Mouse (Mus musculus): ENCODE results near the gene Panx1. TPM values are rescaled to one million over a fixed set of nuclear protein-coding genes. Genes with fewer than 3 reads are reported as not detected.

Gene Panx1
- total RNA-seq (2022) = 10 to 100 TPM in 2 of 4 experiments, 1 to 10 TPM in 2; 6.7 to 11.5 (median 9.9) TPM

DNA sequence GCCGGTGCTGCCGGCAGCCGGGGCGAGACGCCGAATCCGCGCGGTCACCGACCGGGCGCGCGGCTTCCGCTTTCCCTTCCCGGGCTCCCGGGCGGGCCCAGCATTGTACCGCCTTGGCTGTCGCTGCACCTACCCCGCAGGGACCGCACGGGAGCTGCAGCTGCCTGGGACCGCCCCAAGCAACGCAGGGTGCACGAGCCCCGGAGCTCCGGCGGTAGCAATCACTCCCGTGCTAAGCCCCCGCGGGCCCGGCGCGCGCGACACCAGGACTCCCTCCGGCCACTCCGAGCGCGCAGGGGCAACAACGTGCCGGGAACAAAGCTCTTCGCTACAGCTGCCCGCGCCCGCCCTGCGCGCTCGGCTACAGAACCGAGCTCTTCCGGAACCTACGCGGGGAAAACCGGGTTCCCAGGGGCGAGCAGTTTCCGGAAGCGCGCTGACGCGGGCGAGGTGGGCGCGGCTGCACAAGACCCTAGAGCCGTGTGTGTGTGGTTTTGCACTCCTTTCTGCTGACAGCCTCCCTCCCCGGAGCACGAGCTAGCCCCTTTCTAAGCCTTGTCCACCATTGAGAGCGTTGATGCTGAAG lies at the start of gene Panx1:
TSS of gene Panx1 (minus strand) at position 395 of the 586 bp plus-strand sequence.
- peak; percentile 20 for DNase-seq

DNA sequence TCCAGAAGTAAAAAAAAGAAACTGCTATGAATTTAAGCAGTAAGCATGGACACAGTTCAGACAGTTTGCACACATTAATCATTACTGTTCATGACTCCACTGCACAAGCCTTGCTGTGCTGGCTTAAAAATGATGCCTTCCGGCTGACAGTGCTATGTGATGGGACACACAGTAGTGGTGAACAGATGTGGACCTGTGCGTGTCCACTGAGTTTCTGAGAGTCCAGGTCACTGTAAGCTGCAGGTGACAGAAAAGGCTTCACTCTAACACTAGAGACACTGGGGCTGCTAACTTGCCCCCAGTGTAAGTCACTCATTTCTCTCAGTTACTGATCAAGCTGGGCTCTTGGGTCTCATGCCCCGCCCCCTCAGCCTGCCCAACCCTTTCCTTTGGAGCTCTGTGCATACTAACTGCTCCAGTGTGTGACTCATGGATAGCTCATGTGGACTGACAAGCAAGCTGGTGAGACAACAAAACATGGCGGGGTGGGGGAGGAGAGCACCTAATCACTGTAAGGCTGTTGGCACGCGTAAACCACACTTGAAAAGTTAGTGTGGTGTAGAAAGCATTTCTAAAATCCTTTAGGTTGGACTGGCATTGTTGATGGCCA lies 23.5 kb upstream of the Panx1 start:
- no peak for DNase-seq

DNA sequence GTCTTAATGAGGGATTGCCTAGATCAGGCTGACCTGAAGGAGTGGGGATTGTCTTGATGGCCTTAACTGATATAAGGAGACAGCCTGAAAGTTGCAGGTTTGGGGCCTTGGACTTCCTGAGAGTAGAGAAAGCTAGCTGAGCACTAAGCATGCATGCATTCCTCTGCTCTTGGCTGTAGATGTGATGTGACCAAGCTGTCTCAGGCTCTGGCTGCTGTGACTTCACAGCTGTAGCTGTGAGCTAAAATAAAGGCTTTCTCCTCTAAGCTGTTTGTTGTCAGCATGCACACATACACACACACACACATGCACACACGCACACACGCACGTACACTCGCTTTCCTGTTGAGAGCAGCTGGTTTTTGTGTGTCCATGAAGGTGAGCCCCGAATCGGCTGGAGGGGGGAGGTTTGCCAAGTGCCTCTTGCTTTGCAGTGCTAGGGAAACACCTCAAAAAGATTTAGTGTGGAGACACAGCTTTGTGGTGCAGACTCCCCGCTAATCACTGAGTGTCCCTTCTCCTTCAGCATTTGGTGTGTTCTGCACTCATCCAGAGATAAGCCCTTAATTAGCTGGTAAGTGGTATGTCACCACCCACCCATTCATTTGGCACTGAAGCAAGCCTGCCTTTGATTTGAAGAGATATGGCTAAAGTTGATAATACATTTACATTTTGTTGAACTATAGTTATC lies 22.9 kb upstream of the Panx1 start:
- DNase-seq = no peak

DNA sequence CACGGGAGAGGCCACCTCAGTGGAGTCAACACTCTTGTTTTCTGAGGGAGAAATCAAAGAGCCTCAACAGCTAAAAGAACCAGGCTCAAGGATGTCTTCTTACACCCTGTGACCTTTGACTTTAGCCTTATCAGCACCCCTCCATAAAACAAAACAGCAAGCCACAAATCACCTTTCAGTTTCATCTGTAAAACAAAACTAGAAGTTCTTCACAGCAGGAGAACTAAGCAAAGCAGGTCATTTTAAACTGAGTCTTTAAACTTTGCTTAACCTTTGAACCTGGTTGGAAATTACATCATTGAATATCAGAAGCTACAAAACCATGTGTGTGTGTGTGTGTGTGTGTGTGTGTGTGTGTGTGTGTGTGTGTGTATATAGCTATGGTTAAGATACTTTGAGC lies 18.9 kb upstream of the Panx1 start:
- no peak for DNase-seq

DNA sequence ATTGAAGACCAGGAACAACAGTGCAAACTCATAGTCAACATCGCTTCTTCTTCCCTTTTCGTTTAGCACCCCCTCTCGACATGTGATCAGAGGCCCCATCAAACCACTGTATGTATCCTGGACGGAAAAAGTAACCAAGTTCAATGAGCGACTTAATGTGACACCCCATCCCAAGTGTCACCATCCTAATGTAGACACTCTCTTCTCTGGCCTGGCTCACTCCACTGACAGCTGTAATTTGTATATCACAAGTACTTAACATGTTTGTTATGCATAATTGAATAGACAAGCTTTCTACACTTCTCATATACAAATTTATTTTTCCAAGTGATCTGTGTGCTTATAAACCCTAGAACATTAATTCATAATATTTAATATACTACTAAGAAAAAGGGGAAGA lies 15.6 kb upstream of the Panx1 start:
- no peak for DNase-seq

DNA sequence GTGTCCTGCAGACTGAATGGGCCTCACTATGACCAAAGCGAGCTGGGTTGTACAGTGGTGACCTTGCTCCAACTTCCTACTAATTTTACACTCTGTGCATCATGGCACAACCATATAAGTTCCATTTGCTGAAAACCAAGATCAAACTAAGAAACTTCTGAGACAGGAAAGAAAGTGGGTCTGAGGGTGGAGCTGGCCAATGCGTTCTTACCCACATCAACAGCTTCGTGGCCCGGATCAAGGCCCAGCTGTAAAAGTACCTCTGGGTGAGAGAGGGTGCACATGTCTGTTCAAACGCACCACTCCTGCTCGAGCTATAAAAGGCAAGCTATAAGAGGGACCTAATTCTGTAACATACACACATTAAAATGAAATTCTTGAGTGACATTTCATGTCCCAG lies 14.7 kb upstream of the Panx1 start:
- DNase-seq = no peak

DNA sequence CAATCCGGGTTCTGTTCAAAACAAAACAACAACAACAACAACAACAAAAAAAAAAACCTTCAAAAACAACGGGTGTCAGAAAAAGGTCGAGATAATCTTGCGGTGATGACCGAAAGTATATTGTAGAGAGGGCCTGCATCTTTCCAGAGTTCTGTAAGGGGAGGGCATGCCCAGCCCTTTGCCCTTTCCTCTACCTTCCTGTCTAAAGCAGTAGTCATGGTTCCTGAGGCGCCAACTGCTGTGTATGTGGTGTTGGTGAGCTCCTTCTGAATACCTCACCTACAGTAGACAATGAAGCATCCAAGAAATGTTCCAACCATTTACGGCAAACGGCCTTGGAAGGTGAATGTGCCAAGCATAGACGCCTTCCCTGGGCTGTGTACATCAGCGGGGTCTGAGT lies 462 bp upstream of the Panx1 start:
- no peak for DNase-seq

DNA sequence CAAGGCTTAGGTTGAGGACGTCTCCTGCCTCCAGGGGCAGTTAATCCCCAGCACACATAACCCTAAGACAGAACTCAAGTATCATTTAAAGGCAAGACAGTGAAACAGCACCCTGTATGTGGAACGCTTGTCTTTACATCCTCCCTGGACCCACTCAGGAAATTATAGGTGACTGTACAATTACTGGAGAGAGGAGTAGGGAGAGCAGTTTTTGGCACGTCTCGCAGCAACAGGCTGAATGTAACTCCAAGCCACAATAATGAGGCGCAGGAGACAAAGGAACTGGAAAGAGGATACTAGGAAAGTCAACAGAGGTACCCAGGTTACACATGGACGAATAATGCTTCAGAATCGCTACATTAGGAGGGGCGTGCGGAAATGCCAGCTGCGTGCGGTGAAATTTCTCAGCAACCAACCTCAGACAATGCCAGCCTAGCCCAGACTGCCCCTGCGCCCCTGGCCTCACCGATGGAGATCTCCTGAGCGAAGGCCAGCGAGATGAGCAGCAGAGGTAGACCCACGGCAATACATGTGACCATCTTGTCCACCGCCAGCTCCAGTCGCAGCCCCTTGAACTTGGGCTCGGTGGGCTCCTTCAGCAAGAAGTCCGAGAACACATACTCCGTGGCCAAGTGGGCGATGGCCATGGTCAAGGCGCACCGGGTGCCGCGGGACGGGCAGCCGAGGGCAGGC lies 741 bp downstream of the Panx1 start:
- DNase-seq = no peak

DNA sequence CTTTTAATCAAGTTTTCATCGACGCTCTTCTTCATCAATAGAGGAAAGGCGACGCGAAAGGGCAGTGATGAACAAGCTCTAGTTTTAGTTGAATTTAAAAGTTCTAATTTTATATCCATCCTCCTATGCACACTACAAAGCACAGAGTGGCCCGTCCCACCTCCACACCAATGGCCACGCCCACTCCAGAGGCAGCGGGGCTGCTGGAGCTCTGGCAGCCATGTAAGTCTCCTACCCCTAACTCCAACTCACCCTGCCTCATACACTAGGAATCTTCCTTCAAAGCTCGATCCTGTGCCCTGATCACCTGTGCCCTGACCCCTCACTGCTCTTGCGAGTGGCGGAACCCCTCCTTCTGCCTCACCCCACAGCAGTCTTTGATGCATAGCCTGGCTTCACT lies 3.7 kb downstream of the Panx1 start:
- DNase-seq = no peak

DNA sequence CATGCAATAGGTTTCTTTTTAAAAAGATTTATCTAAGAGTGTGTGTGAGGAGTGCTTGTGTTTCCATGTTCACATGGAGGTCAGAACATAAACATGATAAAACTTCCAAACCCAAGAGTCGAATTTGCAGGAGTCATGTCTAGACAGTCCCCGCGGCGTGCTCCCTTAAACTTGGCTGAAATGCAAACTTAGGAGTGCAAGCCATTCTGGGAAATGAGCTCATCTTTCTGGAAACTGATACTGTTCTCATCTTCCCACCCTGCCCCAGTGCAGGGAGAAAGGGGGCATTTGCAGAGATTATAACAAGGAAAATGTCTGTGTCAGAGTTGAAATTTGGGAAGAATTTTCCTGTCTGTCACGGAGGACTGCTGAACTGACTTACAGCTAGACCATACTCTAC lies 5.4 kb downstream of the Panx1 start:
- no peak for DNase-seq

DNA sequence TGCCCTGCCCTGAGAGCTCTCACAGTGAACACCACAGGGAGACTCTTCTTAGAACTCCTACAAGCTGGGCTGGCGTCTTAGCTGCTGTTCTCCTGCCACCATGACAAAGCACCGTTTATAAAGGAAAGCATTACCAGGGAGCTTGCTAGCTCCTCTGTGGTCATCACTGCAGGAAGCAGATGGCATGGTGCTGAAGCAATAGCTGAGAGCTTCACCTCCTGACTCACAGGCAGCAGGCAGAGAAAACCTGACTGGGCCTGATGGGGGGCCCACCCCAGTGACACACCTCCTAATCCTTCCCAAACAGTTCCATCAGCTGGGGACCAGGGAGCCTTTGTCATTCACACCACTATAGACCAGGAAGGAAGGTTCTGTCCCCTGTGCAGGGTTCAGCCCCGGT lies 7.6 kb downstream of the Panx1 start:
- no peak for DNase-seq

DNA sequence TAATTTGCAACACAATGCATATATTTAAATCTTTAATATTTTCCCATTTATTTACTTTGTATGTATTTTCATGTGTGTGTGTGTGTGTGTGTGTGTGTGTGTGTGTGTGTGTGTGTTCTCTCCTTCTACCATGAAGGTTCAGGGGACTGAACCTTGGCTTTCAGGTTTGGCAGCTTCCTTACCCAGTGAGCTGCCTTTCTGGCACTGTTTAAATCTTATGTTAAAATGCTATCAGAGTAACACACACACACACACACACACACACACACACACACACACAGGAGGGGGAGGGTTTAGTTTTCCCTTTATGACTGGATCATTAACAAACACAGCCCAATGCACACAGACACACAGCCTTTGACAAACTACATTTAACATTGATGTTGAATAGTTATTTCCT lies 8.0 kb downstream of the Panx1 start:
- DNase-seq = no peak

DNA sequence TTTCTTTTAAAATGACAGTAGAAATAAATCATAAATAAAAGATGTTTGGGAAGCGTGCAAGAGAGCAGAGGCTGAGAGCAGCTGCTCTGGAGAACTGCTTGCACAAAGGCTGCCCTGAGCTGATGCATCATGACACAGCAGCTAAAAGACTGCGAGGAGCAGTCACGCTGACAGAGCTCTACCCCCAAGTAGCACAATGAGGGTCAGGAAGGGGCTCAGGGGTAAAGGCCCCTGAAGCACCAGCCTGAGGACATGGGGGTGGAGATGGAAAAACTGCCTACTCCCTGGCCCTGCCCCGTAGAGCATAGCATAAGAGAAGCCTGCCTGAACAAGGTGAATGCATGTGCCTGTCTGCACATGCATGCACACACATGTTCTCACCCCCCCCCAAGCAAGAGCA lies 8.5 kb downstream of the Panx1 start:
- DNase-seq = no peak

DNA sequence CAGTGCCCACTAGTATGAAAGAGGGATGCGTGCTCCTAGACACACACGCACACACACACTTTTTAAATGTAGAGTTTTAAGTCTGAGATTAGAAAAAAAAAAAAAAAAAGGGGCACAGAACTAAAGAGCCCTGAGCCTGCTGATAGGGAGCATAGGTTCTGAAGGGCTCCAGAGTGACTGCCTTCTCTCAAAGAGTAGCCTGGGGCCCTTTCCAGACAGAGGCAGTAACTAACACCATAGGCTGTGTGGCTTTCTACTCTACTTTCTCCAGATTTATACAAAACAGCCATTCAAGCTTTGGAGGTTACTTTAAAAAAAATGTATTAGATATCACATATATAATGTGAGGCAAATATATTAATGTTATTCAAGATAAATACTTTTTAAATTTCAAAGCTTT lies 8.9 kb downstream of the Panx1 start:
- DNase-seq = no peak

DNA sequence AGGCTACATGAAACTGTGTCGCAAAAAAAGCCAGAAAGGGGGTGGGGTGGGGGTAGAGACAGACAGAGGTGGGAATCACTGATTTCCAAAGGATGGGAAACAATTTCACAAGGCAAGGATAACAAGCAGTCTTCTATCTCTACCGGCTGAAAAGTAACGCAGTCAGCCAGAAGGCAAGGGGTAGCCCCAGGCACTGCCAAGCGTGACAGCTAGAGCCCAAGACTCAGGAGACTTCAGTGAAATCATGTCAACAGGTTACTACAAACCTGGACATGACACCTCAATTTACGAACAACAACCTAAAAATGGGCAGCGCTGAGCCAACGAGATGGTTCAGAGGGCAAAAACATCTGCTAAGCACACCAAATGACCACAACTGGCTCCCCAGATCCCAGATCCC lies 9.3 kb downstream of the Panx1 start:
- DNase-seq = no peak

DNA sequence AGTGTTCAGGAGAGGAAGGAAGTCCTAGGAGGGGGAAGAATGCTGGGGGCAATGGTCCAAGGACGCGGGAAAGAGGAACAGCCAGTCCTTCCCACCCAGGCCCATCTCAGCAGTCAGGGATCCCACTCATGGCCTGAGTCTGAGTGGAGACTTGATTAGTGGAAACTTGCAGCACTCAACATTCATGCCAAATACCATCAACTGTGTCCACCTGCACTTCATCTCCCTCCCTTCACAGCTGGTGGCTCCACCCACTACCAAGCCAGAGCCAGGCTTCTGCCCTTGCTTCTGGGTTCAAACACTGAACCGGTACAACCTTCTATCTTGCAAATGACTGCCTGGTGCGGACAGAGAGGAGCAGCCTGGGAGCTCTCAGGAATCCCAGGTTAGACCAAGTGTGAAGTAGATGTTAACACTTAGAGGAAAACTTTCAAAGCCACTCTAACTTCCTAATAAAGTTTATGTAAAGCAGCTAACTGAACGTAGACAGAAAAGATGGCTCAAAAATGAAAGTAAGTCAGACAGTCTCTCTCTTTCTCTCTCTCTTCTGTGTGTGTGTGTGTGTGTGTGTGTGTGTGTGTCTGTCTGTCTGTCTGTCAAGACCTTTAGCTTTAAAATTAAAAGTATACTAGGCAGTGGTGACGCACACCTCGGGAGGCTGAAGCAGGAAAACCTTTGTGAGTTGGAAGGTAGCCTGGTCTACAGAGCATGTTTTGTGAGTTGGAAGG lies 10.6 kb downstream of the Panx1 start:
- no peak for DNase-seq

DNA sequence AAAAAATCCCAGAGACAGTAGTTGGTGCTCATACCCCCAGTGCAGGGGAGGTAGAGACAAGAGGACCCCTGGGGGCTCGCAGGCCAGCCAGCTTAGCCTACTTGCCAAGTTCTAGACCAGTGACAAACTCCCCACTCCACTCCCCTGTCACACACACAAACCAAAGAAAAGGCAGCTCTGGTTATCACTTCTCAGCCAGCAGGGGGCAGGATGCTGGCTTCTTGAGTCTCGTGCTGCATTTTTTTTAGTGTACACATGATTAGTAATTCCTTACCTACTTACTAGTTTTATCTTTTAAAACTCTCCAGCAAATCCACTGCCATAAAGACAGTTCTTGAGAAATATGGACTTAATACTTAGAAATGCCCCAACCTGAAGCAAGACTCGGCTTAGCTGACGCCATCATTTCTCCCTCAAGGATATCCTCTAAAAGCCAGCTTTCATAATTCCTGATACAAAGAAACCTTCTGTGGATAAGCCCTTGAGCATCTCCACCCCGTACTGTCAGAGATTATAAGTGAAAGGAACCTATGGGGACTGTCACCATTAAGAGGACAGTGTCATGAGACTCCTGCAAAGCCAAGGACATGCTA lies 11.6 kb downstream of the Panx1 start:
- DNase-seq = no peak

DNA sequence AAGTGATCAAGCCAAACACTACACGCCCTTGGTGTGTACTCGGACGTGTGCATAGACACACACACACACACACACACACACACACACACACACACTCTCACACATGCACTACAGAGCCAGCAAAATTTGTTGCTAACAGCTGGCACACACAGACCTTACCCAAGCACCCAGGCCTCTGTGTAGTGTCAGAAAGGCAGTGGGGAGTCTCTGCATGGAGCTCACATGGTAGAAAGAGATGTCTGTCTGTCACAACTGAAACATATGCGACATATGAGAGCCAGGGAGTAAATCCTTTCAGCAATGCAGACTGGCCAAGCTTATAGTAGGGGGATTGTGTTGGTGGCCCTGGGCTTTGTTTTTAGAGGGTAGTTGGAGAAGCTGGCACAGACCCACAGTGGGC lies 12.5 kb downstream of the Panx1 start:
- no peak for DNase-seq

DNA sequence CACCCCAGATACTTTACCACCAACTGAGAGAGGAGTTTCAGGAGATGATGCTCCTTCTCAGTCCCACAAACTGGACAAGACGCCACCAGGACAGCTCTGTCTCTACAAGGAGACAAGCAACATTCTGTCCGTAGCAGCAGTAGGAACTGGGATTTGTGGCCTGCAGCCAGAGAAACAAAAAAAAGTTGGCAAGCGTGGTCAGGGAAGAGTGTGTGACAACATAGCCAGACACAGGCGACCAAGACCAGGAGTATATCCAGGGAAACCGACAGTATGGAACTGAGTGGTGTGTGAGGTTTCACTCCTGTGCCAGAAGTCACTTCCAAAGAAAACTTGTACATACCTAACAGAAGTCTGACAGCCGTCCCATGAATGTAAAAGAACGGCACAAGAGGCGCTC lies 14.5 kb downstream of the Panx1 start:
- no peak for DNase-seq

DNA sequence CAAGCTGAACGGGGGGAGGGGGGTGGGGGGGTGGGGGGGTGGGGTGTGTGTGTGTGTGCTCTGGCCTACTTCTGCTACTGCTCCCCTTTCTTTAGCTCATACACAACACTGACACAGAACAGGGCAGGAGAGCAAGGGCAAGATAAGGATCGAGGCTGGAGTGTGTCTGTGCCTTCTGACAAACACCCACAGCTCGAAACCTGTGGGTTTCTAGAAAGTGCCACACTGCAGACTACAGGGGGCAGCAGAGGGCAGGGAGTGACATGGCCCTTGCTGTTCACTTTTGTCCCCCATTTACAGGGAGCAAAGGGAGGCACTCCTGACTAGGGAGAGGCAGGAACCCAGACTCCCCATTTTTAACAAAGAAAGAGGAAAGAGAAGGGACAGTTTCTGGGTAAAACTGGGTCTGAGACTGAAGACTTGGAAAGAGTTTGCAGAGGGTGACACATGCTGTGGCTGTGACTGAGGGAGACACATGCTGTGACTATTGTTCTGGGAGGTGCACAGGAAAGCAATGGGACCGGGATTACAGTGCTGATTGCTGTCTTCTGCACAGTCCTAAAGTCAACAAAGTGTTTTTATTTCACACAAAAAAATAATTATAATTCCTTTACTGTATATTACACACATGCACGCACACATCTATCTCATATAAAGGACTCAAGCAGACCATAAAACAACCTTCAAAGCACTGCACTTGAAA lies 16.1 kb downstream of the Panx1 start:
- DNase-seq = no peak

DNA sequence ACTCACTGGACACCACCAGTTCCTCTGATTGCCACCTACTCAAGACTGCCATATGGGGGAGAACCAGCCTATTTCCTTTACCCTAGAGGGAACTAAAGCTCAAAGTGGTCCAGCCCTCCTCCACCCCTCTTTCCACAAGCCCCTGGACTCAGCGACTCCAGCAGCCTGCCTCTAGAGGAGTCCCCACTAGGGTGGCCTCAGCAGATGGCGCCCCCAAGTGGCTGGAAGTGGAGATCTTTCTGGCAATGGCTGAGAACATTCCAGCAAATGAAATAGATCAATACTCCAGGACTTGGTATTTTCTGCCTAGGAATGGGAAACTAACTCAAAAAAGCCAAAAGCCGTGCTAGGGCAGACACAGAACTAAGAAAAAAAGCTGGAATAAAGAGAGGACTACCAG lies 17.6 kb downstream of the Panx1 start:
- DNase-seq = no peak

DNA sequence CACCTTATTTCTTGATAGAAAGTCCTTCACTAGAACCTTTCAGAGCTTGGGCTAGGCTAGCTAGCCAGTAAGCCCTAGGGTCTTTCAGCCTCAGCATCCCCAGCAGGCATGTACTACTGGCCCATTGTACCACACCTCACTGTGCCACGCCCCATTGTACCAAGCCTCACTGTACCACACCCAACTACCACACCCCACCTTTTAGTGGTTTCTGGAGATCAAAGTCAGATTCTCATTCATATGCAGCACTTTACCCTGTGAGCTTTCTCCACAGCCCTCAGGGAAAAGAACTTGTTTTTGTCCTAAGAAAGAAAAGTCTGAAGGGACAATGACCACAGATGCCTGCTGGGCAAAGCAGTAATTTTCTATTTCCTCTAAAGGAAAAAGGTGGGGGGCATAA lies 22.2 kb downstream of the Panx1 start:
- no peak for DNase-seq
